Mouse (Mus musculus) layer of hippocampus, postnatal 25 days (tissue): ENCODE results near the gene Kcnj3. TPM values are rescaled to one million over a fixed set of nuclear protein-coding genes. Genes with fewer than 3 reads are reported as not detected.

Source experiments
- DNase-seq, 2 experiments: peaks; one replicate each; pipeline ENCODE4 v3.0.0; 2022; ENCODE audit warnings: mixed read lengths in 2 of 2, low spot score in 1 of 2; ENCODE audit errors: extremely low spot score in 1 of 2
- total RNA-seq, 2 experiments: library from RNA; stranded (reverse); gene quantifications; 2 replicates each; pipeline ENCODE4 v1.2.3; 2021

The Kcnj3 gene
- total RNA-seq, 2 experiments from 2014 or later = 97.3 to 116 TPM

- DNase-seq = no peak
Observed at GRCm38 (mm10) chr2:55503390-55504176, 67.8 kb downstream of the Kcnj3 start.

GRCm38 (mm10) chr2:55505712-55506111 is 69.9 kb downstream of the Kcnj3 start:
- no peak for DNase-seq

- no peak for DNase-seq
Observed at GRCm38 (mm10) chr2:55517297-55517696, 81.5 kb downstream of the Kcnj3 start.

- DNase-seq = no peak
Observed at GRCm38 (mm10) chr2:55532738-55533491, 97.1 kb downstream of the Kcnj3 start.

- DNase-seq = no peak
Observed at GRCm38 (mm10) chr2:55534946-55535345, 99.2 kb downstream of the Kcnj3 start.

- no peak for DNase-seq
Observed at GRCm38 (mm10) chr2:55535482-55535881, 99.7 kb downstream of the Kcnj3 start.

GRCm38 (mm10) chr2:55547612-55548011 is 111.8 kb downstream of the Kcnj3 start:
- DNase-seq = no peak

GRCm38 (mm10) chr2:55558368-55558985 is 122.7 kb downstream of the Kcnj3 start:
- no peak for DNase-seq

GRCm38 (mm10) chr2:55569291-55569690 is 133.5 kb downstream of the Kcnj3 start:
- no peak for DNase-seq

- DNase-seq = no peak
Observed at GRCm38 (mm10) chr2:55571425-55571824, 135.7 kb downstream of the Kcnj3 start.

- no peak for DNase-seq
Observed at GRCm38 (mm10) chr2:55580286-55580685, 144.5 kb downstream of the Kcnj3 start.

- DNase-seq = no peak
Observed at GRCm38 (mm10) chr2:55591226-55591988, 155.6 kb downstream of the Kcnj3 start.
